Mouse (Mus musculus): ENCODE data around the gene Crk. TPM values are rescaled to one million over a fixed set of nuclear protein-coding genes. Genes with fewer than 3 reads are reported as not detected.
"Not testable (repeated sequence)": the region's sequence is repeated elsewhere in the genome, so short reads cannot be mapped to it uniquely, and the experiment has no call there.

Crk gene
- total and polyA plus RNA-seq, 2 experiments from 2014 or later, result 57.0 to 88.4 TPM

DNA sequence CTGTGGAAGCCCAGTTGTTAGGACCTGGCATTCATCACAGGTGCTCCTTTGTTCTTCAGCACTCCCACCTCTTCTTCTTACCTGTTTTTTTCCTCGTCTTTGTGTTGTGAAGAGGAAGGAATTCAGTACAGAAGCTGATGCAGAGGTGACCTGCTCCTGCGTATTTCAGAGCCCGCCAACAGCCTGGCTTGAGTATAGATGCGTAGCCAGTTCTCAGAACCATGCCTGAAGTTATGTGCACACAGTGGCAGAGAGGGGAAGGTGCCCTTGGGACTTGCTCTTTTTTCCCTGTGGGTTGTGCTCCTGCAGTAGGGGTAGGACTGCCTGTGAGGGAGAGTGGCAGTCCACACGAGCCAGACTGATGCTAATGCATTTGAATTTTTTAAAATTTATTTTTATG, 14.5 kb downstream of the Crk start:
- TF ChIP-seq EP300 (IDR thresholded peaks at IDR 0.05; ENCODE audit: low read depth) (no peak), CTCF (IDR thresholded peaks at IDR 0.05; ENCODE audit: low read depth) (no peak)
- no peak for ATAC-seq (ENCODE audit: insufficient read depth, low read depth)

DNA sequence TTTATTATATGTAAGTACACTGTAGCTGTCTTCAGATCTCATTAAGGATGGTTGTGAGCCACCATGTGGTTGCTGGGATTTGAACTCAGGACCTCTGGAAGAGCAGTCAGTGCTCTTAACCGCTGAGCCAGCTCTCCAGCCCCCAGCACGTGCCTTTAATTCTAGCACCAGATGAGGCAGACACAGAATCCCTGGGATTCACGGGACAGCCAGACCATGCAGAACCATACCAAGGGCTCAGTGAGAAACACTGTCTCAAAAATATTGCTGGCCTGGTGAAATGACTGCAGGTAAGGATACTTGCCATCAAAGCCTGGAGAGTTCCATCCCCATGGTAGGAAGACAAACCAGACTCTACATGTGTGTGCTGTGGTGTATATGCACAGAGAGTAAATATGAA, 18.4 kb downstream of the Crk start:
- H3K4me2 ChIP-seq (ENCODE audit: low read depth, low read length); H3K4me3 ChIP-seq (ENCODE audit: low read depth, low read length); H3K4me1 ChIP-seq (ENCODE audit: control insufficient read depth, insufficient read depth); H3K27ac ChIP-seq (ENCODE audit: low read depth); ATAC-seq (ENCODE audit: insufficient read depth, low read depth); H3K9ac ChIP-seq (replicated peaks; ENCODE audit: low read depth, low read length); DNase-seq (ENCODE audit: low spot score); H3K27me3 ChIP-seq (ENCODE audit: control insufficient read depth, insufficient read depth, low read length); H3K9me3 ChIP-seq (replicated peaks; ENCODE audit: control insufficient read depth, low read length): not testable (repeated sequence)
- peaks cover 88% of the 10 kb centered on the region for H3K36me3 ChIP-seq (replicated peaks; ENCODE audit: control insufficient read depth, insufficient read depth, low read length)
- WGBS, result 93% methylated on average over 3 of the region's 3 CpGs

More for the DNA sequence above, 14.5 kb downstream of the Crk start:
- no peak overlapping the region for H3K4me2 ChIP-seq (ENCODE audit: low read depth, low read length)
- H3K4me1 ChIP-seq (ENCODE audit: control insufficient read depth, insufficient read depth), result no peaks in the 10 kb centered on the region
- no peak overlapping the region for H3K4me3 ChIP-seq (ENCODE audit: low read depth, low read length)
- no peak overlapping the region for H3K9ac ChIP-seq (replicated peaks; ENCODE audit: low read depth, low read length)
- peaks cover 68% of the 10 kb centered on the region for H3K36me3 ChIP-seq (replicated peaks; ENCODE audit: control insufficient read depth, insufficient read depth, low read length)
- no peak for DNase-seq (ENCODE audit: low spot score)
- H3K27ac ChIP-seq (ENCODE audit: low read depth), result no peak overlapping the region
- H3K9me3 ChIP-seq (replicated peaks; ENCODE audit: control insufficient read depth, low read length), result no peaks in the 10 kb centered on the region
- no peaks in the 10 kb centered on the region for H3K27me3 ChIP-seq (ENCODE audit: control insufficient read depth, insufficient read depth, low read length)
- WGBS, result 86% methylated on average over 5 of the region's 5 CpGs

DNA sequence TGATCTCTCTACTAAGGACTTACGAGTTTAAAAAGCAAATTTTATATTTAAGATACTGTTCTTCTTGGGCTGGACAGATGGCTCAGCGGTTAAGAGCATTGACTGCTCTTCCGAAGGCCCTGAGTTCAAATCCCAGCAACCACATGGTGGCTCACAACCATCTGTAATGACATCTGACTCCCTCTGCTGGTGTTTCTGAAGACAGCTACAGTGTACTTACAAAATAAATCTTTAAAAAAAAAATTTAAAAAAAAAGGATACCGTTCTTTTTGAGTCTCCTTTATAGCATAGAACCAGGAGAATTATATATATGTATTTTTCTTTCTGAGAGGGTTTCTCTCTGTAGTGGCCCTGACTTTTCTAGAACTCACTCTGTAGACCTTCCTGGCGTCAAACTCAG, 21.5 kb downstream of the Crk start:
- Histone ChIP-seq H3K4me3 (ENCODE audit: low read depth, low read length) (no peak overlapping the region), H3K9ac (replicated peaks; ENCODE audit: low read depth, low read length) (no peak overlapping the region), H3K27me3 (ENCODE audit: control insufficient read depth, insufficient read depth, low read length) (no peaks in the 10 kb centered on the region), H3K9me3 (replicated peaks; ENCODE audit: control insufficient read depth, low read length) (no peaks in the 10 kb centered on the region), H3K36me3 (replicated peaks; ENCODE audit: control insufficient read depth, insufficient read depth, low read length) (peaks cover 91% of the 10 kb centered on the region), H3K4me2 (ENCODE audit: low read depth, low read length) (no peak overlapping the region), H3K4me1 (ENCODE audit: control insufficient read depth, insufficient read depth) (no peaks in the 10 kb centered on the region), H3K27ac (ENCODE audit: low read depth) (no peak overlapping the region)
- ATAC-seq (ENCODE audit: insufficient read depth, low read depth) (no peak), DNase-seq (ENCODE audit: low spot score) (no peak)
- no peak for TF ChIP-seq EP300 (IDR thresholded peaks at IDR 0.05; ENCODE audit: low read depth)
- no peak for TF ChIP-seq CTCF (IDR thresholded peaks at IDR 0.05; ENCODE audit: low read depth)
- 91% methylated on average over 5 of the region's 5 CpGs for WGBS

DNA sequence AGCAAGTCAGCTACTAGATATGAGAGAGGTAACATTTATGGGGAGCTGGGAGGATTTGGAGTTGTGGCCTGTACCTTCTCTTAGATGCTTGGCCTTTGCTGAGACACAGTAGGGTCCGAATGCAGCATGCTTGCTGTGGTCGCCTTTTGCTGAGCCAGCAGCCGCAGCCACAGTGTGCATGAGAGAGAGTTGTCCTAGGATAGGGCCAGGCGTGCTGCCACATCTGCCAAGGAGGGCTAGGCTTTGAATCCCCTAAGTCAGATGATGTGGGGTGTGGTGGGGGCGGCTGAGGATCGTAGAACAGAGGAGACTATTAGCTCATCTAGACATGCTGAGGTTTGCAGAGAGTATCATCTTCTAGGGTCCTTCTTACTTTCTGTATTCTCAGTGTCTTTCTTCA, 23.7 kb downstream of the Crk start:
- WGBS, result 96% methylated on average over 6 of the region's 6 CpGs
- H3K36me3 ChIP-seq (replicated peaks; ENCODE audit: control insufficient read depth, insufficient read depth, low read length), result peaks cover 80% of the 10 kb centered on the region

DNA sequence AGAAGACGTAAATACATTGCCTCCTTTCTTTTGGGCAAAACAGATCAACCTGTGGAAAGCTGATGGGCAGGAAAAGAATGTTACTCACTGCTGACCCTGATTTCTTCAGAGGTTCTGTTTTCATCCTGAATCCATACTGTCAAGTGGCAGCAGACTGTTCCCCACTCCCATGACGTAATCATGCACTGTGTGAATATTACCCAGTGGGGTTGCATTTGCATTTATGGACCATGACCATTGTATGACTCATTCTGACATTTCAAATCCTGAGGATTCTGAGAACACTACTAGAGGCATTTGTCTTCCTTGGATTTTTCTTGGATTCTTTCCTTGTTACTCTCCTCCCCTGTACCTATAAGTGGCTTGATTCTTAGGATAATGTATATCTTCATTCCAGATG, 24.7 kb downstream of the Crk start:
- H3K9ac ChIP-seq (replicated peaks; ENCODE audit: low read depth, low read length), result no peak overlapping the region
- DNase-seq (ENCODE audit: low spot score) (no peak), ATAC-seq (ENCODE audit: insufficient read depth, low read depth) (no peak)
- H3K4me1 ChIP-seq (ENCODE audit: control insufficient read depth, insufficient read depth), result no peaks in the 10 kb centered on the region
- WGBS, result 87% methylated on average over 2 of the region's 2 CpGs
- peaks cover 70% of the 10 kb centered on the region for H3K36me3 ChIP-seq (replicated peaks; ENCODE audit: control insufficient read depth, insufficient read depth, low read length)
- H3K27ac ChIP-seq (ENCODE audit: low read depth), result no peak overlapping the region
- H3K27me3 ChIP-seq (ENCODE audit: control insufficient read depth, insufficient read depth, low read length), result no peaks in the 10 kb centered on the region
- H3K9me3 ChIP-seq (replicated peaks; ENCODE audit: control insufficient read depth, low read length), result no peaks in the 10 kb centered on the region
- no peak for TF ChIP-seq CTCF (IDR thresholded peaks at IDR 0.05; ENCODE audit: low read depth)
- no peak for TF ChIP-seq EP300 (IDR thresholded peaks at IDR 0.05; ENCODE audit: low read depth)
- no peak overlapping the region for H3K4me3 ChIP-seq (ENCODE audit: low read depth, low read length)
- no peak overlapping the region for H3K4me2 ChIP-seq (ENCODE audit: low read depth, low read length)

More for the DNA sequence above, 23.7 kb downstream of the Crk start:
- DNase-seq (ENCODE audit: low spot score) (no peak), ATAC-seq (ENCODE audit: insufficient read depth, low read depth) (no peak)
- no peak overlapping the region for H3K27ac ChIP-seq (ENCODE audit: low read depth)
- no peak overlapping the region for H3K4me3 ChIP-seq (ENCODE audit: low read depth, low read length)
- H3K4me1 ChIP-seq (ENCODE audit: control insufficient read depth, insufficient read depth), result no peaks in the 10 kb centered on the region
- H3K9me3 ChIP-seq (replicated peaks; ENCODE audit: control insufficient read depth, low read length), result no peaks in the 10 kb centered on the region
- no peak for TF ChIP-seq CTCF (IDR thresholded peaks at IDR 0.05; ENCODE audit: low read depth)
- no peak overlapping the region for H3K4me2 ChIP-seq (ENCODE audit: low read depth, low read length)
- H3K9ac ChIP-seq (replicated peaks; ENCODE audit: low read depth, low read length), result no peak overlapping the region
- no peaks in the 10 kb centered on the region for H3K27me3 ChIP-seq (ENCODE audit: control insufficient read depth, insufficient read depth, low read length)

DNA sequence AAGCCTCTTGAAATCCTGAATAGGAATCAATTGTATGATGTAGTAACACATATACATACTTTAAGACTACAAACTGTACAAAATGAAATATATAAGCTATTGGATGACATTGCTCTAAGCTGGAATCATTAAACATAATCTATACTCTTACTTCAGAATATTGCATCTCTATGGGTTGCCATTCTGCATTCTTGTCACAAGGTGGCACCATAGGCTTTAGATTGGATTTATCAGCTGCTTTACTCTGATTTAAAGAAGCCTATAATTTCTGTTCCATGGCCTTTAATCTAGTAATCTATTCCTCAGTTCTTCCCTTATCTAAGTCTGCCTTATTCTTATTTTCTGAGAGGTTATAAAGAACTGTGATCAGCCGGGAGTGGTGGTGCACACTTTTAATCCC, 34.9 kb downstream of the Crk start:
- Histone ChIP-seq H3K27ac (ENCODE audit: low read depth) (no peak overlapping the region), H3K9ac (replicated peaks; ENCODE audit: low read depth, low read length) (no peak overlapping the region), H3K27me3 (ENCODE audit: control insufficient read depth, insufficient read depth, low read length) (no peaks in the 10 kb centered on the region), H3K36me3 (replicated peaks; ENCODE audit: control insufficient read depth, insufficient read depth, low read length) (no peaks in the 10 kb centered on the region), H3K4me3 (ENCODE audit: low read depth, low read length) (no peak overlapping the region), H3K4me2 (ENCODE audit: low read depth, low read length) (no peak overlapping the region), H3K9me3 (replicated peaks; ENCODE audit: control insufficient read depth, low read length) (no peaks in the 10 kb centered on the region), H3K4me1 (ENCODE audit: control insufficient read depth, insufficient read depth) (no peaks in the 10 kb centered on the region)
- TF ChIP-seq CTCF (IDR thresholded peaks at IDR 0.05; ENCODE audit: low read depth) (peak; percentile 64), EP300 (IDR thresholded peaks at IDR 0.05; ENCODE audit: low read depth) (no peak)
- WGBS, result 86% methylated on average over 1 of the region's 1 CpGs
- ATAC-seq (ENCODE audit: insufficient read depth, low read depth) (no peak), DNase-seq (ENCODE audit: low spot score) (no peak)

Data from heart, postnatal 0 days (tissue).